ENCODE assay signal across 16 mouse cellular contexts in the genomic region with DNA sequence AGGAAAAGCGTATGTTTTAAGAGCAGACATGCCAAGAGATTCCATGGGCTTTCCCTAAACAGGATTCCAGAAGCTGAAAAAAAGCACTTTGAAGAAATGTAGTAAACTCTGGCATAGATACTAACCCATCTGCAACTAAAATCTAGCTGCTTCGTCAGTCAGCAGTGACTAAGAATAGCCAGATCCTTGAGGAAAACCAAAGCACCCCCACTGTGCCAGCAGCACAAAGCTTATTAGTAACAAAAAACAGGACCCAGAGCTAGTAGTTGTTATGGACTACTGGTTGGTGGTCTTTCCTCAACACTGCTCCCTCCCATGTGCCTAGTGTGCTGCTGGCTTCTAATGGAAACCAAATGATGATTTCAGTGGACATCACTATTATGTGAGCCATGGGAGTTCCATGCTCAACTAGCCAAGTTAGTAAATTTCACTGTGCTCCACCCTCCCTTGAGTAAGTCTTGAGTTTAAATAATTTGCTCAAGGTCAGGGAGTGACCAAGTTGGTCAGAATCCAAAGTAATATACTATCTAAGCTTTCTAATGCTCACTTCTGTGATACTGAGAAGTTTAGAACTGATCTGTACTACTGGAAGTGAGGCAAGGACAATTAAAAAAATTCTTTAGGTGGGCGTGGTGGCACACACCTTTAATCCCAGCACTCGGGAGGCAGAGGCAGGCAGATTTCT. TPM values are rescaled to one million over a fixed set of nuclear protein-coding genes. Genes with fewer than 3 reads are reported as not detected.
DNase-seq lines count a peak whose midpoint lies in the region; ATAC-seq and TF ChIP-seq lines count a peak whose summit lies in the region.
"Had no signal": no experiment of that assay in that cellular context is flagged by ENCODE, and none has a peak within 500 bp of the region (broad histone marks: within the 10 kb centered on the region; RNA-seq: fewer than 3 reads in every experiment).

No protein-coding gene starts in this region.

- TF ChIP-seq EP300 in lung, postnatal 0 days (IDR thresholded peaks at IDR 0.05) = no peak

- no peak overlapping the region for H3K9ac ChIP-seq in hindbrain, embryonic 13.5 days
- no peak overlapping the region for H3K9ac ChIP-seq in hindbrain, embryonic 12.5 days
- no peak overlapping the region for H3K9ac ChIP-seq in limb, embryonic 13.5 days
- H3K9ac ChIP-seq in limb, embryonic 15.5 days = no peak overlapping the region
- no peak overlapping the region for H3K9ac ChIP-seq in lung, postnatal 0 days (replicated peaks; ENCODE audit: low read depth)
- H3K9ac ChIP-seq: liver, embryonic 12.5 days had no signal

- peaks cover 35% of the 10 kb centered on the region for H3K36me3 ChIP-seq in hindbrain, embryonic 13.5 days
- H3K36me3 ChIP-seq in hindbrain, embryonic 12.5 days = peaks cover 35% of the 10 kb centered on the region
- peaks cover 43% of the 10 kb centered on the region for H3K36me3 ChIP-seq in limb, embryonic 13.5 days
- H3K36me3 ChIP-seq in limb, embryonic 10.5 days = peaks cover 86% of the 10 kb centered on the region
- peaks cover 23% of the 10 kb centered on the region for H3K36me3 ChIP-seq in limb, embryonic 15.5 days
- peaks cover 11% of the 10 kb centered on the region; the same call in 1 of the 2 replicates for H3K36me3 ChIP-seq in lung, postnatal 0 days (ENCODE audit: insufficient read depth, low read length)

- H3K9me3 ChIP-seq in hindbrain, embryonic 13.5 days = no peaks in the 10 kb centered on the region
- no peaks in the 10 kb centered on the region for H3K9me3 ChIP-seq in hindbrain, embryonic 12.5 days (replicated peaks)
- no peaks in the 10 kb centered on the region for H3K9me3 ChIP-seq in limb, embryonic 13.5 days
- no peaks in the 10 kb centered on the region for H3K9me3 ChIP-seq in limb, embryonic 10.5 days (replicated peaks)
- H3K9me3 ChIP-seq in limb, embryonic 15.5 days = no peaks in the 10 kb centered on the region
- H3K9me3 ChIP-seq in lung, postnatal 0 days (ENCODE audit: low read length) = no peaks in the 10 kb centered on the region
- H3K9me3 ChIP-seq: heart, embryonic 10.5 days; liver, embryonic 12.5 days had no signal

- H3K4me3 ChIP-seq in hindbrain, embryonic 13.5 days = no peak overlapping the region
- no peak overlapping the region for H3K4me3 ChIP-seq in hindbrain, embryonic 12.5 days
- H3K4me3 ChIP-seq in limb, embryonic 13.5 days = no peak overlapping the region
- no peak overlapping the region for H3K4me3 ChIP-seq in limb, embryonic 10.5 days
- H3K4me3 ChIP-seq in limb, embryonic 15.5 days = no peak overlapping the region
- no peak overlapping the region for H3K4me3 ChIP-seq in lung, postnatal 0 days (ENCODE audit: low read depth, low read length)
- H3K4me3 ChIP-seq: heart, embryonic 10.5 days; liver, embryonic 12.5 days had no signal

- peak; percentile 54 for DNase-seq in adrenal gland, adult 2 months
- no peak for DNase-seq in adrenal gland, adult 18-20 months (ENCODE audit: low spot score in 2 of 2)
- DNase-seq in limb, embryonic 10.5 days (ENCODE audit: low spot score) = no peak
- DNase-seq in lung, postnatal 0 days (ENCODE audit: low spot score) = no peak
- DNase-seq: cerebellum, adult 8-10 months; kidney, adult 9 months; lung, postnatal 10 days; thymus, postnatal 4 days had no signal

- TF ChIP-seq CTCF in lung, postnatal 0 days (IDR thresholded peaks at IDR 0.05) = no peak

- peaks cover 15% of the 10 kb centered on the region for H3K4me1 ChIP-seq in hindbrain, embryonic 13.5 days (replicated peaks)
- H3K4me1 ChIP-seq in hindbrain, embryonic 12.5 days = no peaks in the 10 kb centered on the region
- H3K4me1 ChIP-seq in limb, embryonic 13.5 days = peaks cover 6% of the 10 kb centered on the region
- H3K4me1 ChIP-seq in limb, embryonic 10.5 days = no peaks in the 10 kb centered on the region
- peaks cover 8% of the 10 kb centered on the region for H3K4me1 ChIP-seq in limb, embryonic 15.5 days
- peaks cover 13% of the 10 kb centered on the region for H3K4me1 ChIP-seq in lung, postnatal 0 days (ENCODE audit: insufficient read depth, low read depth, low read length)

- no peak for ATAC-seq in hindbrain, embryonic 13.5 days (ENCODE audit: low FRiP score)
- ATAC-seq in hindbrain, embryonic 12.5 days (ENCODE audit: low FRiP score) = no peak
- no peak for ATAC-seq in limb, embryonic 13.5 days (ENCODE audit: low FRiP score, low read depth)
- no peak for ATAC-seq in limb, embryonic 15.5 days (ENCODE audit: insufficient number of reproducible peaks, low FRiP score, low TSS enrichment, low read depth)
- ATAC-seq in lung, postnatal 0 days = no peak
- ATAC-seq: liver, embryonic 12.5 days had no signal

- no peaks in the 10 kb centered on the region for H3K27me3 ChIP-seq in hindbrain, embryonic 13.5 days
- H3K27me3 ChIP-seq in hindbrain, embryonic 12.5 days = no peaks in the 10 kb centered on the region
- H3K27me3 ChIP-seq in limb, embryonic 13.5 days = no peaks in the 10 kb centered on the region
- H3K27me3 ChIP-seq in limb, embryonic 10.5 days (ENCODE audit: low read depth, poor library complexity, severe bottlenecking) = no peaks in the 10 kb centered on the region
- H3K27me3 ChIP-seq in limb, embryonic 15.5 days = no peaks in the 10 kb centered on the region
- no peaks in the 10 kb centered on the region for H3K27me3 ChIP-seq in lung, postnatal 0 days (replicated peaks; ENCODE audit: insufficient read depth, low read length)
- H3K27me3 ChIP-seq: CH12.LX; liver, embryonic 12.5 days had no signal

- H3K4me2 ChIP-seq in hindbrain, embryonic 13.5 days = no peak overlapping the region
- H3K4me2 ChIP-seq in hindbrain, embryonic 12.5 days (replicated peaks) = no peak overlapping the region
- H3K4me2 ChIP-seq in limb, embryonic 13.5 days (replicated peaks) = no peak overlapping the region
- no peak overlapping the region for H3K4me2 ChIP-seq in limb, embryonic 15.5 days
- no peak overlapping the region for H3K4me2 ChIP-seq in lung, postnatal 0 days (replicated peaks; ENCODE audit: low read depth, low read length)
- H3K4me2 ChIP-seq: liver, embryonic 12.5 days had no signal

- peak overlapping the region; percentile 19; the same call in 1 of the 2 replicates for H3K27ac ChIP-seq in hindbrain, embryonic 13.5 days
- H3K27ac ChIP-seq in hindbrain, embryonic 12.5 days = no peak overlapping the region
- peak overlapping the region; percentile 44; the same call in 1 of the 2 replicates for H3K27ac ChIP-seq in limb, embryonic 13.5 days
- no peak overlapping the region for H3K27ac ChIP-seq in limb, embryonic 10.5 days
- peak overlapping the region; percentile 57; the same call in 1 of the 2 replicates for H3K27ac ChIP-seq in limb, embryonic 15.5 days
- H3K27ac ChIP-seq in lung, postnatal 0 days (ENCODE audit: low read length) = no peak overlapping the region
- H3K27ac ChIP-seq: heart, embryonic 10.5 days; liver, embryonic 12.5 days had no signal

- WGBS in hindbrain, embryonic 13.5 days = 86% methylated on average over 4 of the region's 4 CpGs
- WGBS in hindbrain, embryonic 12.5 days = 90% methylated on average over 4 of the region's 4 CpGs
- WGBS in limb, embryonic 13.5 days = 72% methylated on average over 4 of the region's 4 CpGs
- 94% methylated on average over 4 of the region's 4 CpGs for WGBS in limb, embryonic 10.5 days
- 66% methylated on average over 4 of the region's 4 CpGs for WGBS in limb, embryonic 15.5 days
- 73% methylated on average over 4 of the region's 4 CpGs for WGBS in lung, postnatal 0 days

RNA-seq across cellular contexts. Expression of gene Nkiras2, which starts 14.6 kb away (rescaled TPM):
- 10 to 100 TPM; 32.5 to 36.0 TPM for total RNA-seq in adrenal gland, adult 2 months (2021)
- polyA plus RNA-seq in adrenal gland, adult 2 months (2012; rRNA removed) = 50.9 and 59.4 TPM in 2 replicates
- 10 to 100 TPM; 31.2 to 31.8 TPM for total RNA-seq in adrenal gland, adult 18-20 months (2021)
- polyA plus RNA-seq in hindbrain, embryonic 13.5 days (2015; fragmentation: Nextera tagmentation; extraction: Ambion mirVana) = 110 and 115 TPM in 2 replicates
- polyA plus RNA-seq in hindbrain, embryonic 12.5 days (2016; fragmentation: Nextera tagmentation; extraction: Ambion mirVana) = 101 and 109 TPM in 2 replicates
- 81.6 and 84.1 TPM in 2 replicates for polyA plus RNA-seq in limb, embryonic 13.5 days (2015; fragmentation: Nextera tagmentation; extraction: Ambion mirVana)
- 86.2 and 95.5 TPM in 2 replicates for polyA plus RNA-seq in limb, embryonic 10.5 days (2016; fragmentation: Nextera tagmentation; extraction: Ambion mirVana)
- polyA plus RNA-seq in limb, embryonic 15.5 days (2015; fragmentation: Nextera tagmentation; extraction: Ambion mirVana) = 73.7 and 77.9 TPM in 2 replicates
- 58.6 and 59.9 TPM in 2 replicates for polyA plus RNA-seq in lung, postnatal 0 days (2015; fragmentation: Nextera tagmentation; extraction: Ambion mirVana)

RNA-seq across cellular contexts. Expression of gene Dnajc7, which starts 15.5 kb away (rescaled TPM):
- 100 to 1,000 TPM; 174 to 177 TPM for total RNA-seq in adrenal gland, adult 2 months (2021)
- 9.3 and 11.7 TPM in 2 replicates for polyA plus RNA-seq in adrenal gland, adult 2 months (2012; rRNA removed)
- 100 to 1,000 TPM; 210 to 238 TPM for total RNA-seq in adrenal gland, adult 18-20 months (2021)
- polyA plus RNA-seq in hindbrain, embryonic 13.5 days (2015; fragmentation: Nextera tagmentation; extraction: Ambion mirVana) = 308 and 315 TPM in 2 replicates
- 307 and 311 TPM in 2 replicates for polyA plus RNA-seq in hindbrain, embryonic 12.5 days (2016; fragmentation: Nextera tagmentation; extraction: Ambion mirVana)
- 280 and 283 TPM in 2 replicates for polyA plus RNA-seq in limb, embryonic 13.5 days (2015; fragmentation: Nextera tagmentation; extraction: Ambion mirVana)
- 256 and 281 TPM in 2 replicates for polyA plus RNA-seq in limb, embryonic 10.5 days (2016; fragmentation: Nextera tagmentation; extraction: Ambion mirVana)
- 218 and 227 TPM in 2 replicates for polyA plus RNA-seq in limb, embryonic 15.5 days (2015; fragmentation: Nextera tagmentation; extraction: Ambion mirVana)
- polyA plus RNA-seq in lung, postnatal 0 days (2015; fragmentation: Nextera tagmentation; extraction: Ambion mirVana) = 99.1 and 113 TPM in 2 replicates

RNA-seq across cellular contexts. Expression of gene Cnp, which starts 29.8 kb away (rescaled TPM):
- 10 to 100 TPM; 38.3 to 55.4 TPM for total RNA-seq in adrenal gland, adult 2 months (2021)
- polyA plus RNA-seq in adrenal gland, adult 2 months (2012; rRNA removed) = 29.4 and 36.5 TPM in 2 replicates
- 10 to 100 TPM; 33.2 to 40.6 TPM for total RNA-seq in adrenal gland, adult 18-20 months (2021)
- polyA plus RNA-seq in hindbrain, embryonic 13.5 days (2015; fragmentation: Nextera tagmentation; extraction: Ambion mirVana) = 34.5 and 37.0 TPM in 2 replicates
- polyA plus RNA-seq in hindbrain, embryonic 12.5 days (2016; fragmentation: Nextera tagmentation; extraction: Ambion mirVana) = 29.1 and 29.2 TPM in 2 replicates
- polyA plus RNA-seq in limb, embryonic 13.5 days (2015; fragmentation: Nextera tagmentation; extraction: Ambion mirVana) = 31.7 and 33.2 TPM in 2 replicates
- polyA plus RNA-seq in limb, embryonic 10.5 days (2016; fragmentation: Nextera tagmentation; extraction: Ambion mirVana) = 13.1 and 23.0 TPM in 2 replicates
- polyA plus RNA-seq in limb, embryonic 15.5 days (2015; fragmentation: Nextera tagmentation; extraction: Ambion mirVana) = 25.1 and 30.5 TPM in 2 replicates
- polyA plus RNA-seq in lung, postnatal 0 days (2015; fragmentation: Nextera tagmentation; extraction: Ambion mirVana) = 31.4 and 33.8 TPM in 2 replicates

RNA-seq across cellular contexts. Expression of gene Ttc25, which starts 59.1 kb away (rescaled TPM):
- 10 to 100 TPM in 1 of 2 experiments, 1 to 10 TPM in 1; 3.5 to 11.4 TPM for total RNA-seq in adrenal gland, adult 2 months (2021)
- 1.3 and 1.6 TPM in 2 replicates for polyA plus RNA-seq in adrenal gland, adult 2 months (2012; rRNA removed)
- 10 to 100 TPM in 1 of 2 experiments, 1 to 10 TPM in 1; 8.8 to 18.8 TPM for total RNA-seq in adrenal gland, adult 18-20 months (2021)
- 2.0 and 2.8 TPM in 2 replicates for polyA plus RNA-seq in hindbrain, embryonic 13.5 days (2015; fragmentation: Nextera tagmentation; extraction: Ambion mirVana)
- polyA plus RNA-seq in hindbrain, embryonic 12.5 days (2016; fragmentation: Nextera tagmentation; extraction: Ambion mirVana) = 2.7 and 3.2 TPM in 2 replicates
- 0.61 and 0.69 TPM in 2 replicates for polyA plus RNA-seq in limb, embryonic 13.5 days (2015; fragmentation: Nextera tagmentation; extraction: Ambion mirVana)
- 1.1 and 1.2 TPM in 2 replicates for polyA plus RNA-seq in limb, embryonic 10.5 days (2016; fragmentation: Nextera tagmentation; extraction: Ambion mirVana)
- polyA plus RNA-seq in limb, embryonic 15.5 days (2015; fragmentation: Nextera tagmentation; extraction: Ambion mirVana) = 0.19 and 0.56 TPM in 2 replicates
- 3.5 and 4.9 TPM in 2 replicates for polyA plus RNA-seq in lung, postnatal 0 days (2015; fragmentation: Nextera tagmentation; extraction: Ambion mirVana)
- total RNA-seq: megakaryocyte-erythroid progenitor cell, adult 5-6 weeks had no signal

Comparison
In these comparisons a context has a peak if more than half of its experiments do, and no peak if none do; other contexts are left out.
1. H3K27ac ChIP-seq: peak in hindbrain, embryonic 13.5 days (single experiment), limb, embryonic 13.5 days (single experiment) and limb, embryonic 15.5 days (single experiment); none in hindbrain, embryonic 12.5 days (single experiment), limb, embryonic 10.5 days (single experiment) and lung, postnatal 0 days (single experiment).